Mouse (Mus musculus) cerebellum, adult 2 months (tissue): Measurements from ENCODE around the gene Ltb4r2.

ENCODE experiments used
- CTCF ChIP-seq: fragments of 200-500 bp; IDR thresholded peaks from 2 replicates; pipeline ENCODE4 v1.5.1; 2011; ENCODE audit warnings: low read depth, mild to moderate bottlenecking, control low read depth, low read length, moderate library complexity, borderline replicate concordance; ENCODE audit not compliant: insufficient read depth
- POLR2A ChIP-seq: fragments of 200-500 bp; IDR thresholded peaks from 2 replicates; pipeline ENCODE4 v1.6.1; 2011; ENCODE audit warnings: low read length, control low read depth, borderline replicate concordance; ENCODE audit not compliant: insufficient read depth

DNA sequence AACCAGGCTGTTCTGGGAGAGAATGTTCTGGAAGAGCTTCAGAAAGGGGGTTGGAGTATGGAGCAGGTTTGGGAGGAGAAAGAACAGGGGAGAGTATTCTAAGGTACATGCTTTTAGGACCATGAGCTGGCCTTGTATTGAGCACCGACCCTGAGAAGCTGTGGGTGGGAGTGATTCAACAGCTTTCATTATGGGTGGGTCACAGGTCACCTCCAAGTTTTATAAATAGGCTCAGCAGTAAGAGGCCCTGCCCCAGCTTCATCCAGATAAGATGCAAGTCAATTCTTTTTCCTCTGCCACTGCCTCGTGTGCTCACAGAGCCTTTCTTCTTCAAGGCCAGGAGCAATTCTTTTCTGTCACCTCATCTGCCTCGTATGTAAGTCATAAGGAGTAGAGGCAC, 15.9 kb downstream of the Ltb4r2 start:
- TF ChIP-seq POLR2A (no peak), CTCF (no peak)
